Mouse (Mus musculus) C2C12 (cell line): ENCODE results near the gene Pygl. TPM values are rescaled to one million over a fixed set of nuclear protein-coding genes. Genes with fewer than 3 reads are reported as not detected.
A peak's percentile ranks its signal among the peaks of the same experiment; 100 is the strongest.

ENCODE experiments used
- H3K27me3 ChIP-seq: one replicate; pipeline ENCODE4 v1.6.1; 2011; ENCODE audit not compliant: control insufficient read depth, insufficient read depth, insufficient read length
- H3K36me3 ChIP-seq: one replicate; pipeline ENCODE4 v1.6.1; 2011; ENCODE audit not compliant: control insufficient read depth, insufficient read depth
- H3K4me3 ChIP-seq: one replicate; pipeline ENCODE4 v1.5.1; 2011; ENCODE audit warnings: mild to moderate bottlenecking, control low read depth; ENCODE audit not compliant: poor library complexity, insufficient read depth, severe bottlenecking
- H3K79me2 ChIP-seq: one replicate; pipeline ENCODE4 v1.6.1; 2011; ENCODE audit not compliant: control insufficient read depth, insufficient read depth
- H3K79me3 ChIP-seq: one replicate; pipeline ENCODE4 v1.6.1; 2011; ENCODE audit warnings: low read depth, control low read depth
- H3ac ChIP-seq: one replicate; pipeline ENCODE3; 2011; ENCODE audit warnings: low read depth; ENCODE audit not compliant: control insufficient read depth, insufficient read length
- CEBPB ChIP-seq: IDR thresholded peaks from one replicate; pipeline ENCODE4 v1.6.1; 2011; ENCODE audit warnings: low read depth, mild to moderate bottlenecking, control low read depth, moderate library complexity
- CTCF ChIP-seq: IDR thresholded peaks from one replicate; pipeline ENCODE4 v1.5.1; 2011; ENCODE audit not compliant: control insufficient read depth, insufficient read depth, insufficient read length
- FOSL1 ChIP-seq: IDR thresholded peaks from one replicate; pipeline ENCODE4 v1.8.0; 2011; ENCODE audit warnings: mild to moderate bottlenecking, low read length; ENCODE audit not compliant: poor library complexity, insufficient read depth, severe bottlenecking
- MAX ChIP-seq: IDR thresholded peaks from one replicate; pipeline ENCODE4 v1.6.1; 2011; ENCODE audit warnings: mild to moderate bottlenecking, control low read depth
- MYOD1 ChIP-seq: IDR thresholded peaks from one replicate; pipeline ENCODE4 v1.6.1; 2011; ENCODE audit warnings: low read depth; ENCODE audit not compliant: control insufficient read depth, insufficient read length
- MYOG ChIP-seq: IDR thresholded peaks from one replicate; pipeline ENCODE4 v1.6.1; 2011; ENCODE audit not compliant: control insufficient read depth, insufficient read length; ENCODE audit errors: extremely low read depth
- USF1 ChIP-seq: IDR thresholded peaks from one replicate; pipeline ENCODE4 v1.6.1; 2011; ENCODE audit warnings: low read depth, mild to moderate bottlenecking, control low read depth, moderate library complexity
- polyA plus RNA-seq: library from polyadenylated mRNA; unstranded; fragments of >200 nt; fragmentation: generic; extraction: Trizol; gene quantifications from one replicate; pipeline ENCODE4 v1.2.1, GENCODE M21; 2012; ENCODE audit warnings: missing spikeins

Gene Pygl
- polyA plus RNA-seq, 1 experiment: not detected

DNA sequence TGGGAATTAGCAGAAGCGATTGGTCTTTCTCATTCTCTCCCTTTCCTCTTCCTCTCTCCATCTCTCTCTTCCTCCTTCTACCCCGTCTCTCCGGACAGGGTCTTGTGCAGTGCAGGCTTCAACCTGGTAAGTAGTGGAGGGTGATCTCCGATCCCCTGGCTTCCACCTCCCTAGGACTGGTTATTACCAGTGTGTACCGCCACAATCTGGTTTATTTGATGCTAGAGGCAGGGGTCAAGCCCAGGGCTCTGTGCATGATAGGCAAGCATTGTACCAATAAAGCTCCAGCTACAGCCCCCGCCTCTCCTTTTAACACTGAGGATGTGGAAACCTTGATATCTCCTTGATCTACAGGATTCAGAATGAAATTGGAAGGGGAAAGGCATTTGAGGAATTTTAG is 17.7 kb downstream of the Pygl start:
- H3ac ChIP-seq: no peak overlapping the region
- no peak overlapping the region for H3K4me3 ChIP-seq
- H3K27me3 ChIP-seq: peaks cover 25% of the 10 kb centered on the region
- no peaks in the 10 kb centered on the region for H3K36me3 ChIP-seq
- TF ChIP-seq FOSL1 (no peak), MAX (no peak), USF1 (no peak), CTCF (no peak), CEBPB (no peak), MYOG (no peak), MYOD1 (no peak)
- H3K79me2 ChIP-seq: no peaks in the 10 kb centered on the region
- H3K79me3 ChIP-seq: no peaks in the 10 kb centered on the region

DNA sequence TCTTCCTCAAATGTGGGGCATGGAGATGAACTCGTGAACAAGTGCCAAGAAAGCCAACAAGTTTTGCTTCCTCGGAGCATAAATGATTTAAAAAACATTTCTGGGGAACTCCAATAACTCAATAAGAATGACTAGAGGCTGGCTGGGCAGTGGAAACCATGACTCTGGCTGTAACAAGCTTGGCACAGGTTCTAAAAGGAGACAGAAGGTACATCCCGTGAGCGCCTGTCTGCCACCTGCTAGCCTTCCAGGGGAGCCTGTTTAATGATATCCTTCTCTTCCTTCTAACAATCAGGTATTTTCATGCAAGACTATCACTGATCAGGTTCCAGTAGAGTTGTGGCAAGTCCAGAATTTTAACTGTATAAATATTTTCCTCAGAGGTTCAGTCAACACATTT is 18.8 kb downstream of the Pygl start:
- Histone ChIP-seq H3K79me3 (no peaks in the 10 kb centered on the region), H3ac (no peak overlapping the region), H3K36me3 (no peaks in the 10 kb centered on the region), H3K79me2 (no peaks in the 10 kb centered on the region), H3K4me3 (no peak overlapping the region), H3K27me3 (peaks cover 35% of the 10 kb centered on the region)
- TF ChIP-seq CEBPB (no peak), CTCF (no peak), MAX (no peak), USF1 (no peak), FOSL1 (no peak), MYOD1 (no peak), MYOG (no peak)

DNA sequence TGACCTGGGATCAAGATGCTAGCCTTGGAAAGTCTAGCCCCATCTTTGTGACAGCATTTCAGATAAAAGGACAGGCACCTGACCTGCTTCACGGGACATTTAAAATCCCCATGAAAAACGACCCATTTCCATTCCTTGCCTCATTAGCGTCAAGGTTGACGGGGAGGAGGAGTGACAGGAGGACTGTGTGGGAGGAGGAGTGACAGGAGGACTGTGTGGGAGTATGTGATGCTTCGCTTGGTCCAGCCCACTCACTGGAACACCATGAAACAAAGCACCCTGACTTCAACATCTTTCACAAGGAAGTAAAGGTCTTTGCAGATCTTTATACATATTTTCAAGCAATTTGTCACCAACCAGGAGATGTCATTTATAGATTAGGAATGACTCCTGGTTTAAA is 23.1 kb downstream of the Pygl start:
- peaks cover 36% of the 10 kb centered on the region for H3K27me3 ChIP-seq
- no peak overlapping the region for H3K4me3 ChIP-seq
- no peaks in the 10 kb centered on the region for H3K79me2 ChIP-seq
- no peaks in the 10 kb centered on the region for H3K79me3 ChIP-seq
- TF ChIP-seq USF1 (no peak), CEBPB (no peak), CTCF (no peak), MYOG (no peak), MAX (no peak), MYOD1 (no peak), FOSL1 (no peak)
- no peak overlapping the region for H3ac ChIP-seq
- H3K36me3 ChIP-seq: no peaks in the 10 kb centered on the region

DNA sequence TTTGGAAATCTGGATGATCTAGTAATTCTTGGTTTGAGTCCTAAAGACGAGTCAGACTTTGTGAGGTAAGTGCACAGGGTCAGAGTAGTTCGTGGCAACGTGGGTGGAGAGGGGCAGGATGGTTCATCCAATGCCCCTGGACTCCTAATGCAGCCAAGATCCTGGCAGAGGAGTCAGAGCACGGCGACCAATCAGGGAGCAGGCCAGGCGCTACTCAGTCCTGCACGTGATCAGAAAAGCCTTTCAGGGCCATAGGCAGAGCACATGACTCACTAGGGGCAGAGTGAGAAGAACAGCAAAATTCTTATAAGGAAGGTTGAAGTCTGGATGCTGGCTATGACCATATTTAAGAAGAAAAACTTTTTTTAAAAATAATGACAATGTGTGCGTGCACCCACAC is 26.9 kb downstream of the Pygl start:
- no peaks in the 10 kb centered on the region for H3K36me3 ChIP-seq
- H3K79me2 ChIP-seq: no peaks in the 10 kb centered on the region
- H3ac ChIP-seq: no peak overlapping the region
- H3K79me3 ChIP-seq: no peaks in the 10 kb centered on the region
- TF ChIP-seq MAX (no peak), FOSL1 (no peak), MYOD1 (no peak), MYOG (no peak), CEBPB (no peak), USF1 (peak; percentile 91), CTCF (no peak)
- H3K4me3 ChIP-seq: no peak overlapping the region
- H3K27me3 ChIP-seq: peaks cover 27% of the 10 kb centered on the region

DNA sequence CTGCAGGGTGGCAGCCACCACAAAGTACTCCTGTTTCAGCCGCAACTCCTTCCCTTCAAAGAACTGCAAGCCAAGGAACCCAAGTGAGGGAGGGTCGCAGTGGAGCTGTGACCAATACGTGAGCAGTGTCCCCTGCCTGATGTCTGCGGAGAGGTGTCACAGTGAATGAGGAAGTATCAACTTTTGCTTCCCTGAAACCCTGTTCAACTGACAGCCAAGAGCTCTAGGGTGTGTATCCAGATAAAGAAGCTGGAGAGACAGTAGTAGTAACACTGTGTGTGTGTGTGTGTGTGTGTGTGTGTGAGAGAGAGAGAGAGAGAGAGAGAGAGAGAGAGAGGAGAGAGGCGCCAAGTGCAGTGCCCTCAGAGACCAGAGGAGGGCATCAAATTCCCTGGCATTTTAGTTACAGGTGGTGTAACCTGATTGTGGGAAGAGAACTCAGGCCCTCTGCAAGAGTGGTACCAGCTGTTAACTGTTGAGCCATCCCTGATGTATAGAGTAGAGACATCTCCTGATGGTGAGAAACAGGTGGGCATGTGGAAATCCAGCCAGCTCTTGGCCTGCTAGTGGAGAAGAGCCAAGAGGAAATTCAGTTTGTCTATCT is 29.3 kb downstream of the Pygl start:
- Histone ChIP-seq H3K79me3 (no peaks in the 10 kb centered on the region), H3K79me2 (no peaks in the 10 kb centered on the region), H3ac (no peak overlapping the region), H3K4me3 (no peak overlapping the region), H3K27me3 (peaks cover 14% of the 10 kb centered on the region), H3K36me3 (no peaks in the 10 kb centered on the region)
- TF ChIP-seq FOSL1 (no peak), CEBPB (no peak), CTCF (no peak), MYOD1 (no peak), MAX (no peak), USF1 (no peak), MYOG (no peak)

DNA sequence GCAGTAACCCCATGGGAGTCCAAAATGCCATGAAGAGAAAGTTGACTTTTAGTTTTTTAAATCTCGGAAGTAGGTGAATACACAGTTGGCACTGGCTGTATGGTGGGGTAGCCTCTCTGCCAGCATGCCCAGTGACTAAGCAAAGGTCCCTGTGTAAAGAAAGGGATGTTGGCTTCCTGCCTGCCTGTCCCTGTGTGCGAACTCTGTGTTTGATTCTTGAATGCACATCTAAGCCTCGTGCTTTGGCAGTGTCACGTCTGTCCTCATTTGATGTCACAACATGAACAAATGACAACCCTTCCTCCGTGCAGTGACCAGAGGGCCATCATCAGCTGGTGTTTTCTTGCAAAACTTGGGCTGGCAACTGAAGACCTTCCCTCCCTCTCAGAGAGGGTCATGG is 34.9 kb downstream of the Pygl start:
- Histone ChIP-seq H3K36me3 (no peaks in the 10 kb centered on the region), H3K4me3 (no peak overlapping the region), H3K79me3 (no peaks in the 10 kb centered on the region), H3ac (no peak overlapping the region), H3K27me3 (peaks cover 13% of the 10 kb centered on the region), H3K79me2 (no peaks in the 10 kb centered on the region)
- no peak for TF ChIP-seq CTCF
- TF ChIP-seq FOSL1: no peak
- no peak for TF ChIP-seq USF1
- no peak for TF ChIP-seq MAX
- TF ChIP-seq MYOD1: no peak
- TF ChIP-seq MYOG: no peak
- TF ChIP-seq CEBPB: no peak
